Mouse (Mus musculus): ENCODE results near the gene Sorcs2. TPM values are rescaled to one million over a fixed set of nuclear protein-coding genes. Genes with fewer than 3 reads are reported as not detected.

Sorcs2 gene
- polyA plus RNA-seq, 1 experiment from 2014 or later, result 12.8 TPM

- H3K27ac ChIP-seq (ENCODE audit: low read depth), result no peak overlapping the region
- no peak overlapping the region for H3K9ac ChIP-seq (ENCODE audit: low read length)
- no peak for DNase-seq (ENCODE audit: low spot score)
- 77% methylated on average over 14 of the region's 14 CpGs for WGBS
- no peak for ATAC-seq (replicated peaks; ENCODE audit: low FRiP score, low TSS enrichment, low read depth)
- no peak overlapping the region for H3K4me2 ChIP-seq (ENCODE audit: low read length)
- no peaks in the 10 kb centered on the region for H3K27me3 ChIP-seq (replicated peaks; ENCODE audit: control insufficient read depth, insufficient read depth, low read length)
- H3K4me1 ChIP-seq (replicated peaks; ENCODE audit: control insufficient read depth, insufficient read depth, low read length), result no peaks in the 10 kb centered on the region
- H3K9me3 ChIP-seq (ENCODE audit: control insufficient read depth, low read length), result no peaks in the 10 kb centered on the region
- no peak overlapping the region for H3K4me3 ChIP-seq (ENCODE audit: low read depth, low read length)
- no peaks in the 10 kb centered on the region for H3K36me3 ChIP-seq (ENCODE audit: control insufficient read depth, insufficient read depth, low read length)
Observed at GRCm38 (mm10) chr5:36168963-36169650, 228.8 kb downstream of the Sorcs2 start.

- Histone ChIP-seq H3K4me3 (ENCODE audit: low read depth, low read length) (no peak overlapping the region), H3K27me3 (replicated peaks; ENCODE audit: control insufficient read depth, insufficient read depth, low read length) (no peaks in the 10 kb centered on the region), H3K36me3 (ENCODE audit: control insufficient read depth, insufficient read depth, low read length) (no peaks in the 10 kb centered on the region), H3K9me3 (ENCODE audit: control insufficient read depth, low read length) (no peaks in the 10 kb centered on the region), H3K4me1 (replicated peaks; ENCODE audit: control insufficient read depth, insufficient read depth, low read length) (no peaks in the 10 kb centered on the region), H3K4me2 (ENCODE audit: low read length) (no peak overlapping the region), H3K27ac (ENCODE audit: low read depth) (no peak overlapping the region), H3K9ac (ENCODE audit: low read length) (no peak overlapping the region)
- WGBS, result 78% methylated on average over 6 of the region's 6 CpGs
- ATAC-seq (replicated peaks; ENCODE audit: low FRiP score, low TSS enrichment, low read depth) (peak; percentile 62; the same call in 1 of the 2 replicates), DNase-seq (ENCODE audit: low spot score) (no peak)
Observed at GRCm38 (mm10) chr5:36166346-36167013, 231.5 kb downstream of the Sorcs2 start.

GRCm38 (mm10) chr5:36165424-36166302 lies 232.3 kb downstream of the Sorcs2 start:
- ATAC-seq (replicated peaks; ENCODE audit: low FRiP score, low TSS enrichment, low read depth), result no peak
- Histone ChIP-seq H3K4me2 (ENCODE audit: low read length) (no peak overlapping the region), H3K27ac (ENCODE audit: low read depth) (no peak overlapping the region), H3K4me1 (replicated peaks; ENCODE audit: control insufficient read depth, insufficient read depth, low read length) (no peaks in the 10 kb centered on the region), H3K27me3 (replicated peaks; ENCODE audit: control insufficient read depth, insufficient read depth, low read length) (no peaks in the 10 kb centered on the region), H3K9ac (ENCODE audit: low read length) (no peak overlapping the region), H3K9me3 (ENCODE audit: control insufficient read depth, low read length) (no peaks in the 10 kb centered on the region), H3K36me3 (ENCODE audit: control insufficient read depth, insufficient read depth, low read length) (no peaks in the 10 kb centered on the region), H3K4me3 (ENCODE audit: low read depth, low read length) (no peak overlapping the region)
- no peak for DNase-seq (ENCODE audit: low spot score)
- 86% methylated on average over 21 of the region's 21 CpGs for WGBS

GRCm38 (mm10) chr5:36154879-36155485 lies 243.0 kb downstream of the Sorcs2 start:
- no peak overlapping the region for H3K4me2 ChIP-seq (ENCODE audit: low read length)

GRCm38 (mm10) chr5:36153261-36153660 lies 244.7 kb downstream of the Sorcs2 start:
- ATAC-seq (replicated peaks; ENCODE audit: low FRiP score, low TSS enrichment, low read depth), result no peak
- H3K36me3 ChIP-seq (ENCODE audit: control insufficient read depth, insufficient read depth, low read length), result no peaks in the 10 kb centered on the region

More at GRCm38 (mm10) chr5:36154879-36155485, 243.0 kb downstream of the Sorcs2 start:
- Histone ChIP-seq H3K27me3 (replicated peaks; ENCODE audit: control insufficient read depth, insufficient read depth, low read length) (no peaks in the 10 kb centered on the region), H3K4me1 (replicated peaks; ENCODE audit: control insufficient read depth, insufficient read depth, low read length) (peaks cover 7% of the 10 kb centered on the region; the same call in 1 of the 2 replicates), H3K4me3 (ENCODE audit: low read depth, low read length) (no peak overlapping the region), H3K27ac (ENCODE audit: low read depth) (no peak overlapping the region), H3K9ac (ENCODE audit: low read length) (no peak overlapping the region), H3K9me3 (ENCODE audit: control insufficient read depth, low read length) (no peaks in the 10 kb centered on the region), H3K36me3 (ENCODE audit: control insufficient read depth, insufficient read depth, low read length) (no peaks in the 10 kb centered on the region)
- ATAC-seq (replicated peaks; ENCODE audit: low FRiP score, low TSS enrichment, low read depth), result no peak
- no peak for DNase-seq (ENCODE audit: low spot score)
- 54% methylated on average over 8 of the region's 8 CpGs for WGBS

GRCm38 (mm10) chr5:36151086-36151485 lies 246.9 kb downstream of the Sorcs2 start:
- no peaks in the 10 kb centered on the region for H3K9me3 ChIP-seq (ENCODE audit: control insufficient read depth, low read length)
- H3K4me2 ChIP-seq (ENCODE audit: low read length), result no peak overlapping the region
- H3K27ac ChIP-seq (ENCODE audit: low read depth), result no peak overlapping the region
- DNase-seq (ENCODE audit: low spot score), result no peak
- no peak overlapping the region for H3K4me3 ChIP-seq (ENCODE audit: low read depth, low read length)
- H3K36me3 ChIP-seq (ENCODE audit: control insufficient read depth, insufficient read depth, low read length), result no peaks in the 10 kb centered on the region
- H3K9ac ChIP-seq (ENCODE audit: low read length), result no peak overlapping the region
- H3K4me1 ChIP-seq (replicated peaks; ENCODE audit: control insufficient read depth, insufficient read depth, low read length), result peaks cover 7% of the 10 kb centered on the region; the same call in 1 of the 2 replicates
- ATAC-seq (replicated peaks; ENCODE audit: low FRiP score, low TSS enrichment, low read depth), result no peak
- WGBS, result 69% methylated on average over 8 of the region's 8 CpGs
- no peaks in the 10 kb centered on the region for H3K27me3 ChIP-seq (replicated peaks; ENCODE audit: control insufficient read depth, insufficient read depth, low read length)

More at GRCm38 (mm10) chr5:36153261-36153660, 244.7 kb downstream of the Sorcs2 start:
- DNase-seq (ENCODE audit: low spot score), result no peak
- no peaks in the 10 kb centered on the region for H3K27me3 ChIP-seq (replicated peaks; ENCODE audit: control insufficient read depth, insufficient read depth, low read length)
- no peak overlapping the region for H3K9ac ChIP-seq (ENCODE audit: low read length)
- no peak overlapping the region for H3K27ac ChIP-seq (ENCODE audit: low read depth)
- no peaks in the 10 kb centered on the region for H3K9me3 ChIP-seq (ENCODE audit: control insufficient read depth, low read length)
- WGBS, result 81% methylated on average over 2 of the region's 2 CpGs
- no peak overlapping the region for H3K4me3 ChIP-seq (ENCODE audit: low read depth, low read length)
- no peak overlapping the region for H3K4me2 ChIP-seq (ENCODE audit: low read length)
- peaks cover 7% of the 10 kb centered on the region; the same call in 1 of the 2 replicates for H3K4me1 ChIP-seq (replicated peaks; ENCODE audit: control insufficient read depth, insufficient read depth, low read length)

- no peaks in the 10 kb centered on the region for H3K9me3 ChIP-seq (ENCODE audit: control insufficient read depth, low read length)
- WGBS, result 54% methylated on average over 8 of the region's 8 CpGs
- H3K36me3 ChIP-seq (ENCODE audit: control insufficient read depth, insufficient read depth, low read length), result no peaks in the 10 kb centered on the region
- H3K27ac ChIP-seq (ENCODE audit: low read depth), result no peak overlapping the region
- H3K9ac ChIP-seq (ENCODE audit: low read length), result no peak overlapping the region
- H3K4me2 ChIP-seq (ENCODE audit: low read length), result no peak overlapping the region
- no peak for ATAC-seq (replicated peaks; ENCODE audit: low FRiP score, low TSS enrichment, low read depth)
- H3K27me3 ChIP-seq (replicated peaks; ENCODE audit: control insufficient read depth, insufficient read depth, low read length), result no peaks in the 10 kb centered on the region
- no peaks in the 10 kb centered on the region for H3K4me1 ChIP-seq (replicated peaks; ENCODE audit: control insufficient read depth, insufficient read depth, low read length)
- H3K4me3 ChIP-seq (ENCODE audit: low read depth, low read length), result no peak overlapping the region
- no peak for DNase-seq (ENCODE audit: low spot score)
Observed at GRCm38 (mm10) chr5:36149098-36149497, 248.8 kb downstream of the Sorcs2 start.

GRCm38 (mm10) chr5:36146589-36146988 lies 251.3 kb downstream of the Sorcs2 start:
- Histone ChIP-seq H3K9ac (ENCODE audit: low read length) (no peak overlapping the region), H3K27ac (ENCODE audit: low read depth) (no peak overlapping the region), H3K36me3 (ENCODE audit: control insufficient read depth, insufficient read depth, low read length) (no peaks in the 10 kb centered on the region), H3K27me3 (replicated peaks; ENCODE audit: control insufficient read depth, insufficient read depth, low read length) (no peaks in the 10 kb centered on the region), H3K4me3 (ENCODE audit: low read depth, low read length) (no peak overlapping the region), H3K4me2 (ENCODE audit: low read length) (no peak overlapping the region), H3K9me3 (ENCODE audit: control insufficient read depth, low read length) (no peaks in the 10 kb centered on the region), H3K4me1 (replicated peaks; ENCODE audit: control insufficient read depth, insufficient read depth, low read length) (no peaks in the 10 kb centered on the region)
- WGBS, result 91% methylated on average over 2 of the region's 2 CpGs
- no peak for DNase-seq (ENCODE audit: low spot score)
- ATAC-seq (replicated peaks; ENCODE audit: low FRiP score, low TSS enrichment, low read depth), result no peak

All from intestine, embryonic 14.5 days (tissue).